Mouse (Mus musculus) heart, embryonic 12.5 days (tissue): ENCODE measurements at regions not wholly inside any gene's neighbourhood (a gene's known extent, or its start where the extent isn't known, plus 50 kb on each side); places are given as distances from the start of the nearest gene placed in this dataset.
"Not testable (repeated sequence)": the region's sequence is repeated elsewhere in the genome, so short reads cannot be mapped to it uniquely, and the experiment has no call there.

Experiments
- ATAC-seq: fragments of 200-750 bp; cut with Nextera tagmentation; 2 replicates; pipeline ENCODE4 v1.8.0; 2017; ENCODE audit warnings: moderate TSS enrichment, moderate library complexity; ENCODE audit not compliant: insufficient number of reproducible peaks, low FRiP score
- H3K27ac ChIP-seq: fragments of 300-500 bp; sonication (generic); 2 replicates; pipeline ENCODE4 v1.5.1; 2016; ENCODE audit warnings: mild to moderate bottlenecking, moderate library complexity; ENCODE audit not compliant: poor library complexity, severe bottlenecking
- H3K27me3 ChIP-seq: fragments of 300-500 bp; sonication (generic); replicated peaks from 2 replicates; pipeline ENCODE4 v1.6.1; 2016; ENCODE audit warnings: mild to moderate bottlenecking, moderate library complexity
- H3K36me3 ChIP-seq: fragments of 300-500 bp; sonication (generic); 2 replicates; pipeline ENCODE4 v1.6.1; 2016; ENCODE audit warnings: mild to moderate bottlenecking, moderate library complexity
- H3K4me1 ChIP-seq: fragments of 300-500 bp; sonication (generic); replicated peaks from 2 replicates; pipeline ENCODE4 v1.6.1; 2016; ENCODE audit warnings: mild to moderate bottlenecking
- H3K4me2 ChIP-seq: fragments of 300-500 bp; sonication (generic); 2 replicates; pipeline ENCODE4 v1.6.1; 2016; ENCODE audit warnings: mild to moderate bottlenecking, moderate library complexity
- H3K4me3 ChIP-seq: fragments of 300-500 bp; sonication (generic); 2 replicates; pipeline ENCODE4 v1.5.1; 2016; ENCODE audit warnings: mild to moderate bottlenecking
- H3K9ac ChIP-seq: fragments of 300-500 bp; sonication (generic); 2 replicates; pipeline ENCODE4 v1.6.1; 2016; ENCODE audit warnings: mild to moderate bottlenecking, moderate library complexity
- H3K9me3 ChIP-seq: fragments of 300-500 bp; sonication (generic); replicated peaks from 2 replicates; pipeline ENCODE4 v1.6.1; 2016; ENCODE audit warnings: mild to moderate bottlenecking, moderate library complexity
- WGBS: fragments of 180-500 bp; shearing (Covaris S2); methylation state at CpG from one replicate; pipeline ENCODE4 v1.1.7; 2016; 5-methylcytosine and 5-hydroxymethylcytosine counted together

GRCm38 (mm10) chr16:55758707-55759067 is 80.0 kb downstream of the Nfkbiz start:
- Histone ChIP-seq H3K4me3 (no peak overlapping the region), H3K27me3 (no peaks in the 10 kb centered on the region), H3K9me3 (no peaks in the 10 kb centered on the region), H3K4me1 (no peaks in the 10 kb centered on the region), H3K27ac (no peak overlapping the region), H3K4me2 (no peak overlapping the region), H3K36me3 (no peaks in the 10 kb centered on the region), H3K9ac (no peak overlapping the region)
- no peak for ATAC-seq
- WGBS: 72% methylated on average over 11 of the region's 11 CpGs

- Histone ChIP-seq H3K9me3 (no peaks in the 10 kb centered on the region), H3K4me1 (no peaks in the 10 kb centered on the region), H3K9ac (no peak overlapping the region), H3K36me3 (no peaks in the 10 kb centered on the region), H3K4me2 (no peak overlapping the region), H3K27ac (no peak overlapping the region), H3K4me3 (no peak overlapping the region), H3K27me3 (no peaks in the 10 kb centered on the region)
- 63% methylated on average over 5 of the region's 5 CpGs for WGBS
- ATAC-seq: no peak
Measured at GRCm38 (mm10) chr16:55757952-55758706, 80.6 kb downstream of the Nfkbiz start.

- not testable (repeated sequence) for H3K36me3 ChIP-seq, H3K27me3 ChIP-seq, H3K27ac ChIP-seq, H3K9me3 ChIP-seq, H3K9ac ChIP-seq, ATAC-seq, H3K4me2 ChIP-seq, H3K4me1 ChIP-seq, H3K4me3 ChIP-seq
- 77% methylated on average over 3 of the region's 3 CpGs for WGBS
Measured at GRCm38 (mm10) chr16:55757422-55757815, 81.3 kb downstream of the Nfkbiz start.

GRCm38 (mm10) chr16:55756764-55757421 is 81.8 kb downstream of the Nfkbiz start:
- ATAC-seq: no peak

GRCm38 (mm10) chr16:55755309-55755832 is 83.3 kb downstream of the Nfkbiz start:
- Histone ChIP-seq H3K36me3 (no peaks in the 10 kb centered on the region), H3K9ac (no peak overlapping the region), H3K4me3 (no peak overlapping the region), H3K4me2 (no peak overlapping the region), H3K27ac (no peak overlapping the region), H3K27me3 (no peaks in the 10 kb centered on the region), H3K4me1 (no peaks in the 10 kb centered on the region), H3K9me3 (no peaks in the 10 kb centered on the region)
- no peak for ATAC-seq
- 69% methylated on average over 6 of the region's 6 CpGs for WGBS

More at GRCm38 (mm10) chr16:55756764-55757421, 81.8 kb downstream of the Nfkbiz start:
- 86% methylated on average over 15 of the region's 15 CpGs for WGBS
- Histone ChIP-seq H3K9me3 (no peaks in the 10 kb centered on the region), H3K27me3 (no peaks in the 10 kb centered on the region), H3K4me1 (no peaks in the 10 kb centered on the region), H3K4me3 (no peak overlapping the region), H3K27ac (no peak overlapping the region), H3K4me2 (no peak overlapping the region), H3K9ac (no peak overlapping the region), H3K36me3 (no peaks in the 10 kb centered on the region)

- Histone ChIP-seq H3K9ac (no peak overlapping the region), H3K4me1 (no peaks in the 10 kb centered on the region), H3K36me3 (no peaks in the 10 kb centered on the region), H3K27me3 (no peaks in the 10 kb centered on the region), H3K27ac (no peak overlapping the region), H3K4me2 (no peak overlapping the region), H3K4me3 (no peak overlapping the region), H3K9me3 (no peaks in the 10 kb centered on the region)
- 81% methylated on average over 14 of the region's 14 CpGs for WGBS
- ATAC-seq: no peak
Measured at GRCm38 (mm10) chr16:55754092-55754763, 84.5 kb downstream of the Nfkbiz start.

- H3K27ac ChIP-seq: no peak overlapping the region
- no peak for ATAC-seq
- no peaks in the 10 kb centered on the region for H3K27me3 ChIP-seq
- H3K9me3 ChIP-seq: no peaks in the 10 kb centered on the region
- H3K36me3 ChIP-seq: no peaks in the 10 kb centered on the region
- H3K4me3 ChIP-seq: no peak overlapping the region
- no peak overlapping the region for H3K9ac ChIP-seq
- WGBS: 71% methylated on average over 4 of the region's 4 CpGs
- no peaks in the 10 kb centered on the region for H3K4me1 ChIP-seq
- H3K4me2 ChIP-seq: no peak overlapping the region
Measured at GRCm38 (mm10) chr16:55753380-55753779, 85.3 kb downstream of the Nfkbiz start.

GRCm38 (mm10) chr16:55747250-55747649 is 91.4 kb downstream of the Nfkbiz start:
- no peaks in the 10 kb centered on the region for H3K27me3 ChIP-seq
- H3K4me1 ChIP-seq: no peaks in the 10 kb centered on the region
- H3K4me2 ChIP-seq: no peak overlapping the region
- H3K36me3 ChIP-seq: no peaks in the 10 kb centered on the region
- 59% methylated on average over 2 of the region's 2 CpGs for WGBS
- H3K27ac ChIP-seq: no peak overlapping the region
- H3K9ac ChIP-seq: no peak overlapping the region
- H3K4me3 ChIP-seq: no peak overlapping the region
- ATAC-seq: no peak
- H3K9me3 ChIP-seq: 0 out of 2 replicates have a peak, but pooled peaks cover 3% of the 10 kb centered on the region

- H3K4me3 ChIP-seq: no peak overlapping the region
- 0 out of 2 replicates have a peak, but pooled peaks cover 3% of the 10 kb centered on the region for H3K9me3 ChIP-seq
- no peaks in the 10 kb centered on the region for H3K36me3 ChIP-seq
- no peak for ATAC-seq
- no peak overlapping the region for H3K27ac ChIP-seq
- no peaks in the 10 kb centered on the region for H3K4me1 ChIP-seq
- no peak overlapping the region for H3K9ac ChIP-seq
- H3K27me3 ChIP-seq: no peaks in the 10 kb centered on the region
- 73% methylated on average over 3 of the region's 3 CpGs for WGBS
- no peak overlapping the region for H3K4me2 ChIP-seq
Measured at GRCm38 (mm10) chr16:55746159-55746558, 92.5 kb downstream of the Nfkbiz start.

GRCm38 (mm10) chr16:55745094-55745493 is 93.6 kb downstream of the Nfkbiz start:
- no peak for ATAC-seq
- Histone ChIP-seq H3K9ac (no peak overlapping the region), H3K4me1 (no peaks in the 10 kb centered on the region), H3K27ac (no peak overlapping the region), H3K36me3 (no peaks in the 10 kb centered on the region), H3K4me2 (no peak overlapping the region), H3K9me3 (0 out of 2 replicates have a peak, but pooled peaks cover 3% of the 10 kb centered on the region), H3K27me3 (no peaks in the 10 kb centered on the region), H3K4me3 (no peak overlapping the region)
- 62% methylated on average over 3 of the region's 3 CpGs for WGBS
